Mouse (Mus musculus) G1E (cell line): ENCODE data around the gene Myo1g.

Experiments
- CTCF ChIP-seq: IDR thresholded peaks from 2 replicates; pipeline ENCODE4 v1.5.1; 2012; ENCODE audit warnings: low read depth, low read length, inconsistent platforms, mixed read lengths
- GATA1 ChIP-seq: IDR thresholded peaks from 2 replicates; pipeline ENCODE4 v1.6.1; 2012; ENCODE audit warnings: borderline replicate concordance, low read length, inconsistent platforms, mixed read lengths

- TF ChIP-seq CTCF = no peak
- no peak for TF ChIP-seq GATA1
Observed at GRCm38 (mm10) chr11:6465122-6465521, 55.6 kb downstream of the Myo1g start.
